Comparison of ENCODE assay signal across 22 mouse cellular contexts in the genomic region with DNA sequence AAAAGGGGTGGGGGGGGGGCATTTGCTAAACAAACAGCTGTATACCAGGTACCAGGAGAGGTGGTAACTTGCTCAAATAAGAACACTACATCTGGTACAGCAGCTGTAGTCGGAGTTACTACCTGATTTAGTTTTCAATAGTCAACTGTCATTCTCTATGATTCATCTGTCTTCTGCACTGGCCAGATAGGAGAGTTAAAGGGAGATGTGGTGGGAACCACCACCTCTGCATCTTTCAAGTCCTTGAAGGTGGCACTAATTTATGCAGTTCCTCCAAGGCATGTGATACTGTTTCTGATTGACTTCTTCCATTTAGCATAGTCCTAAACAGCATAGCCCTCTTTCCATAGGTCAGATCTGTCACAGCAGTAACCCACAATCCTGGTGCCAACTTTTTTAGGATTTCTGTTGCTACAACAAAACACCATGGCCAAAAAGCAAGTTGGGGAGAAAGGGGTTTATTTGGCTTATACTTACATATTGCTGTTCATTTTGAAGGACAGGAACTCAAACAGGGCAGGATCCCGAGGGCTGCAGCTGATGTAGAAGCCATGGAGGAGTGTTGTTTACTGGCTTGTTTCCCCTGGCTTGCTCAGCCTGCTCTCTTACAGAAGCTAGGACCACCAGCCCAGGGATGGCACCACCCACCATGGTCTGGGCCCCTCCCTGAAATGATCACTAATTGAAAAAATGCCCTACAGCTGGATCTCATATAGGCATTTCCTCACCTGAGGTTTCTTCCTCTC. TPM values are rescaled to one million over a fixed set of nuclear protein-coding genes. Genes with fewer than 3 reads are reported as not detected.
"Had no signal": no experiment of that assay in that cellular context is flagged by ENCODE, and none has a peak within 500 bp of the region (broad histone marks: within the 10 kb centered on the region; RNA-seq: fewer than 3 reads in every experiment).

No protein-coding gene starts in this region.

- DNase-seq: lung, adult 18-20 months; lung, embryonic 14.5 days; lung, postnatal 10 days; lung, postnatal 4 days; midbrain, embryonic 14.5 days; right cerebral cortex, postnatal 14 days; thymus, adult 2 months; thymus, postnatal 25 days; thymus, postnatal 4 days had no signal

- ATAC-seq: midbrain, embryonic 16.5 days had no signal

- H3K4me3 ChIP-seq: midbrain, embryonic 10.5 days; midbrain, embryonic 12.5 days; myocyte; neural tube, embryonic 12.5 days; stomach, embryonic 15.5 days had no signal

- H3K36me3 ChIP-seq: midbrain, embryonic 10.5 days; midbrain, embryonic 12.5 days; neural tube, embryonic 12.5 days; stomach, embryonic 15.5 days had no signal

- H3K9me3 ChIP-seq: midbrain, embryonic 10.5 days; midbrain, embryonic 12.5 days; neural tube, embryonic 12.5 days; stomach, embryonic 15.5 days had no signal

- H3K27me3 ChIP-seq: stomach, embryonic 15.5 days had no signal

- H3K9ac ChIP-seq: lung, embryonic 14.5 days; midbrain, embryonic 12.5 days; neural tube, embryonic 12.5 days; stomach, embryonic 15.5 days had no signal

- H3K4me2 ChIP-seq: lung, embryonic 14.5 days; midbrain, embryonic 12.5 days; neural tube, embryonic 12.5 days; stomach, embryonic 15.5 days had no signal

- H3K27ac ChIP-seq: midbrain, embryonic 10.5 days; midbrain, embryonic 12.5 days; neural tube, embryonic 12.5 days; stomach, embryonic 15.5 days; stomach, postnatal 0 days had no signal

RNA-seq across cellular contexts. Expression of a gene that starts 7.4 kb away (rescaled TPM):
- total RNA-seq: megakaryocyte, adult 5-6 weeks; megakaryocyte-erythroid progenitor cell, adult 5-6 weeks; neutrophil, adult 5-6 weeks had no signal
- polyA plus RNA-seq: lung, embryonic 14.5 days; lung, embryonic 16.5 days; midbrain, embryonic 10.5 days; midbrain, embryonic 12.5 days; midbrain, embryonic 14.5 days; midbrain, embryonic 16.5 days; myocyte; neural tube, embryonic 12.5 days; neural tube, embryonic 14.5 days; spleen, adult 2 months; stomach, embryonic 15.5 days; stomach, postnatal 0 days had no signal

RNA-seq across cellular contexts. Expression of a gene that starts 31.3 kb away (rescaled TPM):
- total RNA-seq: megakaryocyte, adult 5-6 weeks; neutrophil, adult 5-6 weeks had no signal

RNA-seq across cellular contexts. Expression of a gene that starts 48.5 kb away (rescaled TPM):
- total RNA-seq: neutrophil, adult 5-6 weeks had no signal
- polyA plus RNA-seq: neural tube, embryonic 14.5 days had no signal
